20 mouse cellular contexts compared by ENCODE assay signal in genomic region chr7:122383260-122383659, GRCm38 (mm10).
"Had no signal": no experiment of that assay in that cellular context is flagged by ENCODE, and none has a peak within 500 bp of the region (broad histone marks: within the 10 kb centered on the region; RNA-seq: fewer than 3 reads in every experiment).

No protein-coding gene starts in this region.

- H3K27me3 ChIP-seq: midbrain, embryonic 13.5 days; neural tube, embryonic 13.5 days; neural tube, embryonic 15.5 days had no signal

- H3K36me3 ChIP-seq: midbrain, embryonic 13.5 days; neural tube, embryonic 13.5 days; neural tube, embryonic 15.5 days had no signal

- ATAC-seq: midbrain, embryonic 13.5 days; midbrain, embryonic 16.5 days had no signal

- H3K4me2 ChIP-seq: lung, embryonic 14.5 days; midbrain, embryonic 11.5 days; midbrain, embryonic 13.5 days; neural tube, embryonic 13.5 days; neural tube, embryonic 15.5 days had no signal

- H3K4me3 ChIP-seq: megakaryocyte, embryonic 14.5 days; midbrain, embryonic 13.5 days; myocyte; neural tube, embryonic 13.5 days; neural tube, embryonic 15.5 days had no signal

- H3K9me3 ChIP-seq: midbrain, embryonic 13.5 days; neural tube, embryonic 13.5 days; neural tube, embryonic 15.5 days had no signal

- H3K9ac ChIP-seq: liver, embryonic 14.5 days; lung, embryonic 14.5 days; midbrain, embryonic 13.5 days; neural tube, embryonic 13.5 days; neural tube, embryonic 15.5 days had no signal

- H3K27ac ChIP-seq: liver, embryonic 14.5 days; macrophage; midbrain, embryonic 13.5 days; neural tube, embryonic 13.5 days had no signal

- DNase-seq: lung, adult 18-20 months; lung, embryonic 14.5 days; lung, postnatal 10 days; retina, postnatal 1 day; right cerebral cortex, adult 18-20 months; right cerebral cortex, postnatal 25 days; right cerebral cortex, postnatal 4 days; spleen, adult 18-20 months; thymus, adult 18-20 months; thymus, postnatal 14 days; thymus, postnatal 36 days had no signal
